Mouse (Mus musculus) midbrain, embryonic 11.5 days (tissue): ENCODE results near the gene Arhgap15. TPM values are rescaled to one million over a fixed set of nuclear protein-coding genes. Genes with fewer than 3 reads are reported as not detected.

Experiments
- ATAC-seq: fragments of 200-750 bp; cut with Nextera tagmentation; 2 replicates; pipeline ENCODE4 v1.8.0; 2017; ENCODE audit warnings: moderate TSS enrichment, moderate library complexity; ENCODE audit not compliant: low FRiP score
- DNase-seq: peaks from one replicate; pipeline ENCODE4 v3.0.0; 2015; ENCODE audit warnings: low spot score; ENCODE audit errors: missing footprints
- H3K27ac ChIP-seq: fragments of 300-500 bp; sonication (generic); 2 replicates; pipeline ENCODE4 v1.5.1; 2014; ENCODE audit warnings: low read depth, low read length
- H3K27me3 ChIP-seq: fragments of 300-500 bp; sonication (generic); 2 replicates; pipeline ENCODE4 v1.6.1; 2014; ENCODE audit warnings: mild to moderate bottlenecking, low read length, moderate library complexity, mixed read lengths; ENCODE audit not compliant: control insufficient read depth, insufficient read depth
- H3K36me3 ChIP-seq: fragments of 300-500 bp; sonication (generic); 2 replicates; pipeline ENCODE4 v1.6.1; 2014; ENCODE audit warnings: mild to moderate bottlenecking, low read length, moderate library complexity, mixed read lengths; ENCODE audit not compliant: control insufficient read depth, insufficient read depth
- H3K4me1 ChIP-seq: fragments of 300-500 bp; sonication (generic); 2 replicates; pipeline ENCODE4 v1.6.1; 2014; ENCODE audit warnings: low read length; ENCODE audit not compliant: control insufficient read depth, insufficient read depth
- H3K4me2 ChIP-seq: fragments of 300-500 bp; sonication (generic); 2 replicates; pipeline ENCODE4 v1.6.1; 2014; ENCODE audit warnings: mild to moderate bottlenecking, moderate library complexity
- H3K4me3 ChIP-seq: fragments of 300-500 bp; sonication (generic); 2 replicates; pipeline ENCODE4 v1.5.1; 2014; ENCODE audit warnings: low read depth, low read length
- H3K9ac ChIP-seq: fragments of 300-500 bp; sonication (generic); 2 replicates; pipeline ENCODE4 v1.6.1; 2014; ENCODE audit warnings: low read length
- H3K9me3 ChIP-seq: fragments of 300-500 bp; sonication (generic); 2 replicates; pipeline ENCODE4 v1.6.1; 2016; ENCODE audit warnings: low read length; ENCODE audit not compliant: control insufficient read depth
- WGBS: fragments of 180-500 bp; shearing (Covaris S2); extraction: QIAGEN DNeasy Blood & Tissue Kit; methylation state at CpG from one replicate; pipeline ENCODE4 v1.1.7; 2014; 5-methylcytosine and 5-hydroxymethylcytosine counted together
- polyA plus RNA-seq: library from polyadenylated mRNA; unstranded; fragments of >200 nt; fragmentation: Nextera tagmentation; extraction: Ambion mirVana; gene quantifications from 2 replicates; pipeline ENCODE4 v1.2.1, GENCODE M21; 2014

Arhgap15 gene
- polyA plus RNA-seq, 1 experiment from 2014 or later = 0.52 TPM

GRCm38 (mm10) chr2:43939196-43939595, 190.6 kb downstream of the Arhgap15 start:
- no peak overlapping the region for H3K4me2 ChIP-seq
- DNase-seq (no peak), ATAC-seq (no peak)
- no peaks in the 10 kb centered on the region for H3K36me3 ChIP-seq
- H3K4me1 ChIP-seq = no peaks in the 10 kb centered on the region
- no peak overlapping the region for H3K9ac ChIP-seq
- no peak overlapping the region for H3K4me3 ChIP-seq
- H3K9me3 ChIP-seq = no peaks in the 10 kb centered on the region
- H3K27ac ChIP-seq = no peak overlapping the region
- WGBS = 93% methylated on average over 5 of the region's 5 CpGs
- H3K27me3 ChIP-seq = no peaks in the 10 kb centered on the region

- Histone ChIP-seq H3K9ac (no peak overlapping the region), H3K4me1 (no peaks in the 10 kb centered on the region), H3K4me2 (no peak overlapping the region), H3K27me3 (no peaks in the 10 kb centered on the region), H3K9me3 (no peaks in the 10 kb centered on the region), H3K4me3 (no peak overlapping the region), H3K36me3 (no peaks in the 10 kb centered on the region), H3K27ac (no peak overlapping the region)
- 92% methylated on average over 2 of the region's 2 CpGs for WGBS
- ATAC-seq = no peak
- no peak for DNase-seq
Observed at GRCm38 (mm10) chr2:43945679-43946078, 197.1 kb downstream of the Arhgap15 start.

GRCm38 (mm10) chr2:43949775-43950492, 201.3 kb downstream of the Arhgap15 start:
- DNase-seq (no peak), ATAC-seq (no peak)
- H3K9me3 ChIP-seq = no peaks in the 10 kb centered on the region
- no peak overlapping the region for H3K4me2 ChIP-seq
- H3K27ac ChIP-seq = no peak overlapping the region
- H3K36me3 ChIP-seq = no peaks in the 10 kb centered on the region
- no peaks in the 10 kb centered on the region for H3K27me3 ChIP-seq
- 91% methylated on average over 13 of the region's 13 CpGs for WGBS
- no peak overlapping the region for H3K9ac ChIP-seq
- no peak overlapping the region for H3K4me3 ChIP-seq
- H3K4me1 ChIP-seq = no peaks in the 10 kb centered on the region

GRCm38 (mm10) chr2:43950741-43951140, 202.1 kb downstream of the Arhgap15 start:
- no peaks in the 10 kb centered on the region for H3K36me3 ChIP-seq
- 81% methylated on average over 6 of the region's 6 CpGs for WGBS
- no peak overlapping the region for H3K4me3 ChIP-seq
- no peak overlapping the region for H3K4me2 ChIP-seq
- ATAC-seq (no peak), DNase-seq (no peak)
- H3K27ac ChIP-seq = no peak overlapping the region
- no peaks in the 10 kb centered on the region for H3K9me3 ChIP-seq
- H3K27me3 ChIP-seq = no peaks in the 10 kb centered on the region
- no peaks in the 10 kb centered on the region for H3K4me1 ChIP-seq
- H3K9ac ChIP-seq = no peak overlapping the region

GRCm38 (mm10) chr2:43959189-43959588, 210.6 kb downstream of the Arhgap15 start:
- H3K9me3 ChIP-seq = no peaks in the 10 kb centered on the region
- H3K4me1 ChIP-seq = no peaks in the 10 kb centered on the region
- H3K27me3 ChIP-seq = no peaks in the 10 kb centered on the region
- DNase-seq = no peak
- H3K27ac ChIP-seq = no peak overlapping the region
- no peak overlapping the region for H3K9ac ChIP-seq
- H3K4me2 ChIP-seq = no peak overlapping the region
- H3K4me3 ChIP-seq = no peak overlapping the region
- H3K36me3 ChIP-seq = no peaks in the 10 kb centered on the region
- ATAC-seq = no peak

GRCm38 (mm10) chr2:43962466-43962865, 213.8 kb downstream of the Arhgap15 start:
- H3K4me1 ChIP-seq = no peaks in the 10 kb centered on the region
- 87% methylated on average over 5 of the region's 5 CpGs for WGBS
- H3K27ac ChIP-seq = no peak overlapping the region
- H3K4me2 ChIP-seq = no peak overlapping the region
- DNase-seq (no peak), ATAC-seq (no peak)
- H3K9me3 ChIP-seq = no peaks in the 10 kb centered on the region
- H3K27me3 ChIP-seq = no peaks in the 10 kb centered on the region
- H3K4me3 ChIP-seq = no peak overlapping the region
- H3K36me3 ChIP-seq = no peaks in the 10 kb centered on the region
- H3K9ac ChIP-seq = no peak overlapping the region

- no peak overlapping the region for H3K27ac ChIP-seq
- WGBS = 82% methylated on average over 4 of the region's 4 CpGs
- H3K4me3 ChIP-seq = no peak overlapping the region
- H3K9me3 ChIP-seq = no peaks in the 10 kb centered on the region
- no peak overlapping the region for H3K9ac ChIP-seq
- H3K4me2 ChIP-seq = no peak overlapping the region
- H3K4me1 ChIP-seq = no peaks in the 10 kb centered on the region
- no peak for ATAC-seq
- no peaks in the 10 kb centered on the region for H3K27me3 ChIP-seq
- no peaks in the 10 kb centered on the region for H3K36me3 ChIP-seq
- no peak for DNase-seq
Observed at GRCm38 (mm10) chr2:43968581-43968980, 220.0 kb downstream of the Arhgap15 start.

GRCm38 (mm10) chr2:43977732-43978131, 229.1 kb downstream of the Arhgap15 start:
- ATAC-seq = no peak
- Histone ChIP-seq H3K36me3 (no peaks in the 10 kb centered on the region), H3K27ac (no peak overlapping the region), H3K9me3 (no peaks in the 10 kb centered on the region), H3K4me2 (no peak overlapping the region), H3K4me1 (no peaks in the 10 kb centered on the region), H3K27me3 (no peaks in the 10 kb centered on the region), H3K9ac (no peak overlapping the region), H3K4me3 (no peak overlapping the region)
- DNase-seq = no peak
- WGBS = 92% methylated on average over 11 of the region's 11 CpGs

- H3K27me3 ChIP-seq = no peaks in the 10 kb centered on the region
- no peak overlapping the region; the same call in 1 of the 2 replicates for H3K27ac ChIP-seq
- ATAC-seq (no peak), DNase-seq (no peak)
- H3K4me3 ChIP-seq = no peak overlapping the region
- no peaks in the 10 kb centered on the region for H3K9me3 ChIP-seq
- no peak overlapping the region for H3K4me2 ChIP-seq
- H3K36me3 ChIP-seq = no peaks in the 10 kb centered on the region
- H3K9ac ChIP-seq = no peak overlapping the region
- H3K4me1 ChIP-seq = no peaks in the 10 kb centered on the region
- WGBS = 88% methylated on average over 13 of the region's 13 CpGs
Observed at GRCm38 (mm10) chr2:43978177-43979013, 229.8 kb downstream of the Arhgap15 start.
